Mouse (Mus musculus): ENCODE results near the gene Ilk. TPM values are rescaled to one million over a fixed set of nuclear protein-coding genes. Genes with fewer than 3 reads are reported as not detected.
"Not testable (repeated sequence)": the region's sequence is repeated elsewhere in the genome, so short reads cannot be mapped to it uniquely, and the experiment has no call there.

Gene Ilk
- polyA plus RNA-seq, 1 experiment from 2014 or later: 219 TPM

DNA sequence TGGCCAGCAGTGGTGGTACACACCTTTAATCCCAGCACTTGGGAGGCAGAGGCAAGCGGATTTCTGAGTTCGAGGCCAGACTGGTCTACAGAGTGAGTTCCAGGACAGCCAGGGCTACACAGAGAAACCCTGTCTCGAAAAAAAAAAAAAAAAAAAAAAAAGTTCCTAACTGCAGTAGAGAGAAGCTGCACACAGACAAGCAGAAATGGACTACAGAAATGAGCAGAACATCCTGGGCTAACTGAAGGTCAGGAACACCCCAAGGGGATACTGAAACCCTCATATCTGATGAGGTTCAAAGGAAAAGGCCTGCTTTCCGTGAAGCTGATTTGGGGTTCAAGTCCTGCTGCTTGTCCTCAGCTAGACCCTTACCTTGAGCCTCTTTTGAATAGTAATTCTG, 928 bp upstream of the Ilk start:
- WGBS: 57% methylated on average over 4 of the region's 4 CpGs
- DNase-seq (ENCODE audit: low spot score); H3K9me3 ChIP-seq; H3K27me3 ChIP-seq (replicated peaks; ENCODE audit: low read depth, poor library complexity, severe bottlenecking): not testable (repeated sequence)
- H3K27ac ChIP-seq (replicated peaks): peak overlapping the region; percentile 90
- peaks cover 40% of the 10 kb centered on the region for H3K4me1 ChIP-seq
- peaks cover 55% of the 10 kb centered on the region for H3K36me3 ChIP-seq (replicated peaks)
- H3K4me3 ChIP-seq: peak overlapping the region; percentile 78

DNA sequence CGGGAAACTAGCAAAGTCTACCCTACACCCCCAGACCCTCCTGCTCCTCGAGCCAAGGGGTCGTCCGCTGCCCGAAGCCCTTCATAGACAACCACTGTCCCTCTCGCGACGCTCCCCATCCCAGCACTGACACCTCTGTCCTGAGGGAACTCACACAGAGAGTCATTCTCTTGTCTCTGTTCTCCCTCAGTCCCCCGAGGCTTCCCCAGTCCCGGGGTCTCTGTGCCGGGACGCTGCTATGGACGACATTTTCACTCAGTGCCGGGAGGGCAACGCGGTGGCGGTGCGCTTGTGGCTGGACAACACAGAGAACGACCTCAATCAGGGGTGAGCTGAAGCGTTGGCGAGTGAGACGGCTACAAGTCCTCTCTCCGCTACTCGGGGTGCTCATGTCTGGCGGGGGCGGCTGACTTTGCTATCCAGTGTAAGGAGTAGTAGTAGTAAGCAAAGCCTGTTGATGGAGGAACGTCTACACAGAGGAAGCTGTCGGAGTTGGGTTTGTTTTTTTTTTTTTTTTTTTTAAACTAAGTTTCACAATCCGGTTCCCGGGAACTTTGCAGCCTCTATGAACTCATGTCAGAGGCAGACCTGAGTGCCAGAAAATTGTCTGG, 624 bp downstream of the Ilk start, which contains the start of gene Rrp8:
TSS of gene Rrp8 (minus strand) at position 475 of the 611 bp plus-strand sequence.
- peaks cover 55% of the 10 kb centered on the region for H3K36me3 ChIP-seq (replicated peaks)
- DNase-seq (ENCODE audit: low spot score): no peak
- peak within 1 kb of the TSS; percentile 90 for H3K27ac ChIP-seq (replicated peaks)
- no peaks in the 10 kb centered on the region for H3K9me3 ChIP-seq
- peaks cover 40% of the 10 kb centered on the region for H3K4me1 ChIP-seq
- H3K27me3 ChIP-seq (replicated peaks; ENCODE audit: low read depth, poor library complexity, severe bottlenecking): no peaks in the 10 kb centered on the region
- under 1% methylated on average over 30 of the region's 30 CpGs for WGBS
- H3K4me3 ChIP-seq: peak within 1 kb of the TSS; percentile 78

GRCm38 (mm10) chr7:105737648-105738047, 1.3 kb downstream of the Ilk start:
- Histone ChIP-seq H3K27me3 (replicated peaks; ENCODE audit: low read depth, poor library complexity, severe bottlenecking) (no peaks in the 10 kb centered on the region), H3K36me3 (replicated peaks) (peaks cover 55% of the 10 kb centered on the region), H3K9me3 (no peaks in the 10 kb centered on the region), H3K4me3 (peak overlapping the region; percentile 78), H3K27ac (replicated peaks) (peak overlapping the region; percentile 90; the same call in 1 of the 2 replicates), H3K4me1 (peaks cover 40% of the 10 kb centered on the region)
- no peak for DNase-seq (ENCODE audit: low spot score)
- WGBS: 39% methylated on average over 3 of the region's 3 CpGs

- Histone ChIP-seq H3K9me3 (no peaks in the 10 kb centered on the region), H3K4me3 (peak overlapping the region; percentile 78; the same call in 1 of the 2 replicates), H3K36me3 (replicated peaks) (peaks cover 55% of the 10 kb centered on the region), H3K4me1 (peaks cover 45% of the 10 kb centered on the region), H3K27me3 (replicated peaks; ENCODE audit: low read depth, poor library complexity, severe bottlenecking) (no peaks in the 10 kb centered on the region), H3K27ac (replicated peaks) (peak overlapping the region; percentile 83; the same call in 1 of the 2 replicates)
- DNase-seq (ENCODE audit: low spot score): no peak
- WGBS: 83% methylated on average over 2 of the region's 2 CpGs
Measured at GRCm38 (mm10) chr7:105738286-105738685, 1.9 kb downstream of the Ilk start.

GRCm38 (mm10) chr7:105738948-105739347, 2.6 kb downstream of the Ilk start:
- Histone ChIP-seq H3K4me1 (peaks cover 50% of the 10 kb centered on the region), H3K36me3 (replicated peaks) (peaks cover 48% of the 10 kb centered on the region), H3K27me3 (replicated peaks; ENCODE audit: low read depth, poor library complexity, severe bottlenecking) (no peaks in the 10 kb centered on the region), H3K9me3 (no peaks in the 10 kb centered on the region), H3K4me3 (peak overlapping the region; percentile 38; the same call in 1 of the 2 replicates), H3K27ac (replicated peaks) (peak overlapping the region; percentile 83)
- peak; percentile 81 for DNase-seq (ENCODE audit: low spot score)
- 17% methylated on average over 3 of the region's 3 CpGs for WGBS

DNA sequence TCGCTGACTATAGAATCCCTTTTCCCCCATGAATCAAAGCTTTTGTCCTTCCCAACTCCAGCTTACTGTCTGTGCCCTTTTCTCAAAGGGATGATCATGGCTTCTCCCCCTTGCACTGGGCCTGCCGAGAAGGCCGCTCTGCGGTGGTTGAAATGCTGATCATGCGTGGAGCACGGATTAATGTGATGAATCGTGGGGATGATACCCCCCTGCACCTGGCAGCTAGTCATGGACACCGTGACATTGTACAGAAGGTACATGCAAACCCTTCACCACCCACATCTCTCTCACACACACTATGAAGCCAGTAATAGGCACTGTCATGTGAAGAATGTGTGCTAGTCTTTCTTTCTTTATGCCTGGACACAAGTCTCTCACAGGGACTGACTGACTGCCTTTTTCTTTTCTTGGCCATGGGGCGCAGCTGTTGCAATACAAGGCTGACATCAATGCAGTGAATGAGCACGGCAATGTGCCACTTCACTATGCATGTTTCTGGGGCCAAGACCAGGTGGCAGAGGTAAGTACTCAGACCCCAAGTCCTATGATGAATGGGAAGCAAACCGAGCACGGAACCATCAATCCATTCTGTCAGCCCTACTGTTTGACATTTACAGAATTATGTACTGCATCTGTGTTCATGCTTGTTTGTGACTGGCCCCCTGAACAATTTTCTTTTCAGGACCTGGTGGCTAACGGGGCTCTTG, 3.9 kb downstream of the Ilk start:
- no peaks in the 10 kb centered on the region for H3K27me3 ChIP-seq (replicated peaks; ENCODE audit: low read depth, poor library complexity, severe bottlenecking)
- no peak overlapping the region for H3K4me3 ChIP-seq
- H3K36me3 ChIP-seq (replicated peaks): peaks cover 38% of the 10 kb centered on the region
- no peak for DNase-seq (ENCODE audit: low spot score)
- H3K9me3 ChIP-seq: no peaks in the 10 kb centered on the region
- 91% methylated on average over 13 of the region's 13 CpGs for WGBS
- H3K27ac ChIP-seq (replicated peaks): no peak overlapping the region
- peaks cover 51% of the 10 kb centered on the region for H3K4me1 ChIP-seq

GRCm38 (mm10) chr7:105740851-105741250, 4.5 kb downstream of the Ilk start:
- no peak for DNase-seq (ENCODE audit: low spot score)
- H3K36me3 ChIP-seq (replicated peaks): peaks cover 38% of the 10 kb centered on the region
- 89% methylated on average over 6 of the region's 6 CpGs for WGBS
- H3K9me3 ChIP-seq: no peaks in the 10 kb centered on the region
- peaks cover 46% of the 10 kb centered on the region for H3K4me1 ChIP-seq
- no peaks in the 10 kb centered on the region for H3K27me3 ChIP-seq (replicated peaks; ENCODE audit: low read depth, poor library complexity, severe bottlenecking)
- H3K27ac ChIP-seq (replicated peaks): no peak overlapping the region
- H3K4me3 ChIP-seq: no peak overlapping the region

DNA sequence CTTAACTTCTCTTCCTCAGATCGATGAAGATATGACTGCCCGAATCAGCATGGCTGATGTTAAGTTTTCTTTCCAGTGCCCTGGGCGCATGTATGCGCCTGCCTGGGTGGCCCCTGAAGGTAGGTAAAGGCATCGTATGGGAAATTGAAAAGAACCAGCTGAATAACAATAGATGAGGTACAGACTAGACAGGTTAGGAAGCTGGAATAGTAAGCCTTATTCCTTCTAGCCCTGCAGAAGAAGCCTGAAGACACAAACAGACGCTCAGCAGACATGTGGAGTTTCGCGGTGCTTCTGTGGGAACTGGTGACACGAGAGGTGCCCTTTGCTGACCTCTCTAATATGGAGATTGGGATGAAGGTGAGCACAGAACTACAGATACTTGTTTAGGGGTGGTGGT, 5.6 kb downstream of the Ilk start:
- no peak overlapping the region for H3K4me3 ChIP-seq
- no peaks in the 10 kb centered on the region for H3K27me3 ChIP-seq (replicated peaks; ENCODE audit: low read depth, poor library complexity, severe bottlenecking)
- DNase-seq (ENCODE audit: low spot score): no peak
- H3K9me3 ChIP-seq: no peaks in the 10 kb centered on the region
- peaks cover 47% of the 10 kb centered on the region for H3K36me3 ChIP-seq (replicated peaks)
- peaks cover 45% of the 10 kb centered on the region for H3K4me1 ChIP-seq
- no peak overlapping the region for H3K27ac ChIP-seq (replicated peaks)
- 93% methylated on average over 9 of the region's 9 CpGs for WGBS

GRCm38 (mm10) chr7:105742539-105743215, 6.3 kb downstream of the Ilk start:
- WGBS: 87% methylated on average over 7 of the region's 7 CpGs
- Histone ChIP-seq H3K4me1 (peaks cover 38% of the 10 kb centered on the region), H3K36me3 (replicated peaks) (peaks cover 53% of the 10 kb centered on the region), H3K4me3 (peak overlapping the region; percentile 97; the same call in 1 of the 2 replicates)
- not testable (repeated sequence) for H3K27ac ChIP-seq (replicated peaks); DNase-seq (ENCODE audit: low spot score); H3K27me3 ChIP-seq (replicated peaks; ENCODE audit: low read depth, poor library complexity, severe bottlenecking); H3K9me3 ChIP-seq

DNA sequence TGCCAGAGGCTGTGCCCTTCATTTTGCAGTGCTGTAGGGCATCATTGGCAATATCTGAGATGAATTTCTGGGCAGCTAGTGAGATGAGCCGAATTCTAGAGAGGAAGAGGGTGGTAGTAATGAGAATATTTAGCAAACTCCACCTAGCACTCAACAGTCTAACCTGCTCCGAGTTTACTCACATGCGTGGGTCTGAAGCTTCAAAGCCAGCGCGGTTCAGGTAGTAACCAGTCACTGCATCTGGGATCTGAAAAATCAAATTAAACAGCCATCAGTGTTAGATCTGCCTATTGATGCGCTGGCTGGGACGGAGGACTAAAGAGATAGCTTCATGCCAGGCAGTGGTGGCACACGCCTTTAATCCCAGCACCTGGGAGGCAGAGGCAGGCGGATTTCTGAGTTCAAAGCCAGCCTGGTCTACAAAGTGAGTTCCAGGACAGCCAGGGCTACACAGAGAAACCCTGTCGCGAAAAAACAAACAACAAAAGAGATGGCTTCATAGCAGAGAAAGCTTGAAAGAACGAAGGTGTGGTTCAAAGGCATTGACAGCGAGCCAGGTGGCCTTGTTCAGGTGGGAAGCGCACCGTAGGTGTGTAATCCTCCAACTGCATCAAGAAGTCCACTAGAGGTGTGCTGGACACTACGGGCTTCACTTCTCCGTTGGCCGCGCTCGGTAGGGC, 7.0 kb downstream of the Ilk start:
- H3K4me3 ChIP-seq: peak overlapping the region; percentile 97
- H3K27me3 ChIP-seq (replicated peaks; ENCODE audit: low read depth, poor library complexity, severe bottlenecking); H3K9me3 ChIP-seq; DNase-seq (ENCODE audit: low spot score): not testable (repeated sequence)
- H3K27ac ChIP-seq (replicated peaks): peak overlapping the region; percentile 92
- WGBS: 37% methylated on average over 20 of the region's 20 CpGs
- H3K36me3 ChIP-seq (replicated peaks): peaks cover 60% of the 10 kb centered on the region
- H3K4me1 ChIP-seq: peaks cover 31% of the 10 kb centered on the region

DNA sequence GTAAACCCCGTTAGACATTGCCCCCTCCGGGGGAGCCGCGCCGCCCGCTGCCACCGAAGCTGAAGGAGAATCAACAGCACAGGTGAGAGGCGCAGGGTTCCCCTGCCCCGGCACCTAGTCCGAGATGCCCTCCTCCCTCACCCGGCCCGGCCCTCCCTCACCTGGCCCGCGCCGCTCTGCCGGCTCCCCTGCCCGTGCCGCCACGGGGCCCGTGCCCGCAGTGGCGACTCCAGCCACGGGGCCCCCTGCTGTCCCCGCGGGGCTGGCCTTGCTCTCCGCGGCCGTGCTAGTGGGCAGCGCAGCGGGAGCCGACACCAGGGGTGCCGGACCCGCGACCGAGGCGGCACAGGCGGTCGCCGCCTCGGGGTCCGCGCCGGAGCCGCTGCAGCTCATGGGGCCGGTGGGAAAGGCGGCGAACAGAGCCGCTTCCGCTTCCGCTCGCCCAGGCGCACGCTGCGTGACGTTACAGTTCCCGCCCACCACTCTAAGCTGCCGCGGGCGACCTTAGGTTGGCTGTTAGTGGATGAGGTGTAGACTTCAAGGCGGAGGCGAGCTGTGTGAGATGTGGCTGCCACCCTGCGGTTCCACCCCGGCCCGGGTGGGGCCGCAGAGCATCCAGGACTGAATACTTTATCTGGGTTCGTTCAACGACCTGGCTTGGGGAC, 7.7 kb downstream of the Ilk start, which contains the start of gene Taf10:
TSS of gene Taf10 (minus strand) at position 436 of the 665 bp plus-strand sequence.
- H3K4me1 ChIP-seq: peaks cover 25% of the 10 kb centered on the region
- under 1% methylated on average over 67 of the region's 67 CpGs for WGBS
- peaks cover 67% of the 10 kb centered on the region for H3K36me3 ChIP-seq (replicated peaks)
- peak within 1 kb of the TSS; percentile 97 for H3K4me3 ChIP-seq
- H3K27me3 ChIP-seq (replicated peaks; ENCODE audit: low read depth, poor library complexity, severe bottlenecking): no peaks in the 10 kb centered on the region
- DNase-seq (ENCODE audit: low spot score): peak; percentile 94
- peak within 1 kb of the TSS; percentile 92 for H3K27ac ChIP-seq (replicated peaks)
- no peaks in the 10 kb centered on the region for H3K9me3 ChIP-seq

- no peak for DNase-seq (ENCODE audit: low spot score)
- 78% methylated on average over 2 of the region's 2 CpGs for WGBS
Measured at GRCm38 (mm10) chr7:105747776-105748175, 11.4 kb downstream of the Ilk start.

More at GRCm38 (mm10) chr7:105747776-105748175, 11.4 kb downstream of the Ilk start:
- Histone ChIP-seq H3K36me3 (replicated peaks) (peaks cover 44% of the 10 kb centered on the region), H3K4me3 (no peak overlapping the region), H3K27ac (replicated peaks) (no peak overlapping the region), H3K27me3 (replicated peaks; ENCODE audit: low read depth, poor library complexity, severe bottlenecking) (no peaks in the 10 kb centered on the region), H3K9me3 (no peaks in the 10 kb centered on the region), H3K4me1 (peaks cover 31% of the 10 kb centered on the region)
